Mouse (Mus musculus) kidney, adult 2 months (tissue): ENCODE measurements around the gene Ccdc3.

Experiments used
- CTCF ChIP-seq: fragments of 200-500 bp; conservative IDR thresholded peaks from 2 replicates; pipeline ENCODE4 v1.5.1; 2011; ENCODE audit warnings: low read depth, mild to moderate bottlenecking, control low read depth, low read length, moderate library complexity, mixed read lengths; ENCODE audit not compliant: insufficient read depth, insufficient read length
- POLR2A ChIP-seq: fragments of 200-500 bp; IDR thresholded peaks from one replicate; pipeline ENCODE4 v1.6.1; 2011; ENCODE audit warnings: low read depth, low read length, control low read depth

DNA sequence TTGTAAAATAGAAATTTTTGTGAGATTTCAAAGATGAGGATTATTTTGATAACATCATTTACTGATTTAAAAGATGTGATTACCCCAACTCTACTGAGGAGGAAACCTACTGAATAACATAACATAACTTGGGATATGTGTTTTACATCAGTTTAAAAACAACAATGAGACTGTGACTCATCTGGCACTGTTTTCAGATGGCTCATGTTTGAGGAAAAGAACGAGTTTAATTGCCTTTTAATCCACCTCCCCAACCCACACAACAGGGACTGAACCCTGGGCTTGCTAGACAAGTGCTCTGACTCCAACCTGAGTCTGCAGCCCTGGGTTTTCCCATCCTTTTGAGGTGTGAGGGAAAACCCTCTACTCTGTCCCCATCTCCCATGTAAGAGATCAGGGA, 42.3 kb upstream of the Ccdc3 start:
- TF ChIP-seq CTCF = no peak
- TF ChIP-seq POLR2A = no peak
